Mouse (Mus musculus) cerebellum, adult 2 months (tissue): Measurements from ENCODE around the gene Hadhb. TPM values are rescaled to one million over a fixed set of nuclear protein-coding genes. Genes with fewer than 3 reads are reported as not detected.

Experiments used
- DNase-seq, 2 experiments: peaks; one replicate each; pipeline ENCODE4 v3.0.0; 2021
- H3K27ac ChIP-seq: fragments of 200-500 bp; 2 replicates; pipeline ENCODE4 v1.5.1; 2012; ENCODE audit warnings: low read length, control low read depth, inconsistent platforms; ENCODE audit not compliant: insufficient read depth
- H3K27me3 ChIP-seq: fragments of 200-500 bp; 2 replicates; pipeline ENCODE4 v1.6.1; 2012; ENCODE audit warnings: inconsistent platforms, mild to moderate bottlenecking, low read length, moderate library complexity; ENCODE audit not compliant: control insufficient read depth, insufficient read depth
- H3K4me1 ChIP-seq: fragments of 200-500 bp; 2 replicates; pipeline ENCODE4 v1.6.1; 2011; ENCODE audit warnings: low read length; ENCODE audit not compliant: control insufficient read depth, insufficient read depth
- H3K4me3 ChIP-seq: fragments of 200-500 bp; replicated peaks from 2 replicates; pipeline ENCODE3; 2011; ENCODE audit warnings: mild to moderate bottlenecking, low read depth, low read length, control low read depth; ENCODE audit not compliant: insufficient read depth
- CTCF ChIP-seq: fragments of 200-500 bp; IDR thresholded peaks from 2 replicates; pipeline ENCODE4 v1.5.1; 2011; ENCODE audit warnings: low read depth, mild to moderate bottlenecking, control low read depth, low read length, moderate library complexity, borderline replicate concordance; ENCODE audit not compliant: insufficient read depth
- POLR2A ChIP-seq: fragments of 200-500 bp; IDR thresholded peaks from 2 replicates; pipeline ENCODE4 v1.6.1; 2011; ENCODE audit warnings: low read length, control low read depth, borderline replicate concordance; ENCODE audit not compliant: insufficient read depth
- WGBS: fragments of 180-500 bp; shearing (Covaris S2); methylation state at CpG from one replicate; pipeline ENCODE4 v1.1.7; 2018; 5-methylcytosine and 5-hydroxymethylcytosine counted together
- polyA plus RNA-seq: library from polyadenylated mRNA; depleted of rRNA; stranded (reverse); fragments of >200 nt; gene quantifications from 2 replicates; pipeline ENCODE4 v1.2.3, GENCODE M21; 2012

Hadhb gene
- polyA plus RNA-seq, 1 experiment, result 148 TPM

GRCm38 (mm10) chr5:30118018-30118417 is 37.0 kb upstream of the Hadhb start:
- 85% methylated on average over 1 of the region's 1 CpGs for WGBS
- TF ChIP-seq CTCF, result no peak
- TF ChIP-seq POLR2A, result no peak
- DNase-seq, result no peak
- H3K27ac ChIP-seq, result no peak overlapping the region
- H3K4me3 ChIP-seq, result no peak overlapping the region
- H3K4me1 ChIP-seq, result peaks cover 4% of the 10 kb centered on the region; the same call in 1 of the 2 replicates
- no peaks in the 10 kb centered on the region for H3K27me3 ChIP-seq

- H3K4me3 ChIP-seq, result no peak overlapping the region
- no peaks in the 10 kb centered on the region for H3K27me3 ChIP-seq
- TF ChIP-seq POLR2A (no peak), CTCF (no peak)
- 58% methylated on average over 6 of the region's 6 CpGs for WGBS
- no peak for DNase-seq
- H3K4me1 ChIP-seq, result peaks cover 4% of the 10 kb centered on the region; the same call in 1 of the 2 replicates
- no peak overlapping the region for H3K27ac ChIP-seq
These were observed 35.9 kb upstream of the Hadhb start for GRCm38 (mm10) chr5:30119163-30119562.

GRCm38 (mm10) chr5:30120106-30120505 is 34.9 kb upstream of the Hadhb start:
- Histone ChIP-seq H3K4me3 (no peak overlapping the region), H3K27ac (no peak overlapping the region), H3K27me3 (no peaks in the 10 kb centered on the region), H3K4me1 (peaks cover 4% of the 10 kb centered on the region; the same call in 1 of the 2 replicates)
- DNase-seq, result no peak
- TF ChIP-seq POLR2A (no peak), CTCF (no peak)
- WGBS, result 77% methylated on average over 7 of the region's 7 CpGs

GRCm38 (mm10) chr5:30122481-30122880 is 32.6 kb upstream of the Hadhb start:
- Histone ChIP-seq H3K4me1 (peaks cover 4% of the 10 kb centered on the region; the same call in 1 of the 2 replicates), H3K27ac (no peak overlapping the region), H3K27me3 (no peaks in the 10 kb centered on the region), H3K4me3 (no peak overlapping the region)
- no peak for TF ChIP-seq CTCF
- no peak for TF ChIP-seq POLR2A
- WGBS, result 87% methylated on average over 6 of the region's 6 CpGs
- no peak for DNase-seq

GRCm38 (mm10) chr5:30125587-30125986 is 29.5 kb upstream of the Hadhb start:
- Histone ChIP-seq H3K4me3 (no peak overlapping the region), H3K27ac (no peak overlapping the region), H3K4me1 (no peaks in the 10 kb centered on the region), H3K27me3 (no peaks in the 10 kb centered on the region)
- no peak for DNase-seq
- TF ChIP-seq CTCF (peak; percentile 67; the same call in 1 of the 2 replicates), POLR2A (no peak)
- WGBS, result 37% methylated on average over 5 of the region's 5 CpGs

- 85% methylated on average over 7 of the region's 7 CpGs for WGBS
- no peak for DNase-seq
These were observed 28.3 kb upstream of the Hadhb start for GRCm38 (mm10) chr5:30126756-30127155.

GRCm38 (mm10) chr5:30127921-30128597 is 27.0 kb upstream of the Hadhb start:
- H3K4me3 ChIP-seq, result no peak overlapping the region
- 77% methylated on average over 13 of the region's 13 CpGs for WGBS
- no peak for DNase-seq
- H3K4me1 ChIP-seq, result no peaks in the 10 kb centered on the region
- TF ChIP-seq POLR2A (no peak), CTCF (no peak)
- no peaks in the 10 kb centered on the region for H3K27me3 ChIP-seq
- H3K27ac ChIP-seq, result no peak overlapping the region

More at GRCm38 (mm10) chr5:30126756-30127155, 28.3 kb upstream of the Hadhb start:
- TF ChIP-seq CTCF (no peak), POLR2A (no peak)
- H3K27me3 ChIP-seq, result no peaks in the 10 kb centered on the region
- no peak overlapping the region for H3K27ac ChIP-seq
- no peaks in the 10 kb centered on the region for H3K4me1 ChIP-seq
- H3K4me3 ChIP-seq, result no peak overlapping the region

GRCm38 (mm10) chr5:30128680-30129079 is 26.4 kb upstream of the Hadhb start:
- H3K27ac ChIP-seq, result no peak overlapping the region
- H3K27me3 ChIP-seq, result no peaks in the 10 kb centered on the region
- 76% methylated on average over 6 of the region's 6 CpGs for WGBS
- no peak overlapping the region for H3K4me3 ChIP-seq
- DNase-seq, result no peak
- TF ChIP-seq CTCF (no peak), POLR2A (no peak)
- H3K4me1 ChIP-seq, result no peaks in the 10 kb centered on the region
